Mouse (Mus musculus) lung, embryonic 15.5 days (tissue): ENCODE measurements around the gene Zfp472. TPM values are rescaled to one million over a fixed set of nuclear protein-coding genes. Genes with fewer than 3 reads are reported as not detected.

ENCODE experiments used
- ATAC-seq: fragments of 200-750 bp; cut with Nextera tagmentation; 2 replicates; pipeline ENCODE4 v1.8.0; 2017; ENCODE audit warnings: moderate number of reproducible peaks, borderline replicate concordance; ENCODE audit not compliant: low FRiP score, low TSS enrichment; ENCODE audit errors: extremely low read depth
- H3K27ac ChIP-seq: fragments of 300-500 bp; sonication (generic); 2 replicates; pipeline ENCODE4 v1.5.1; 2015; ENCODE audit warnings: moderate library complexity, mild to moderate bottlenecking, inconsistent platforms
- H3K27me3 ChIP-seq: fragments of 300-500 bp; sonication (generic); 2 replicates; pipeline ENCODE4 v1.6.1; 2015; ENCODE audit warnings: inconsistent platforms
- H3K36me3 ChIP-seq: fragments of 300-500 bp; sonication (generic); 2 replicates; pipeline ENCODE4 v1.6.1; 2015; ENCODE audit warnings: inconsistent platforms
- H3K4me1 ChIP-seq: fragments of 300-500 bp; sonication (generic); 2 replicates; pipeline ENCODE4 v1.6.1; 2015; ENCODE audit warnings: inconsistent platforms
- H3K4me2 ChIP-seq: fragments of 300-500 bp; sonication (generic); 2 replicates; pipeline ENCODE4 v1.6.1; 2015; ENCODE audit warnings: inconsistent platforms, mild to moderate bottlenecking, moderate library complexity
- H3K4me3 ChIP-seq: fragments of 300-500 bp; sonication (generic); 2 replicates; pipeline ENCODE4 v1.5.1; 2015; ENCODE audit warnings: mild to moderate bottlenecking, inconsistent platforms
- H3K9ac ChIP-seq: fragments of 300-500 bp; sonication (generic); 2 replicates; pipeline ENCODE4 v1.6.1; 2015; ENCODE audit warnings: inconsistent platforms
- H3K9me3 ChIP-seq: fragments of 300-500 bp; sonication (generic); 2 replicates; pipeline ENCODE4 v1.6.1; 2016; ENCODE audit warnings: inconsistent platforms
- WGBS: fragments of 180-500 bp; shearing (Covaris S2); methylation state at CpG from one replicate; pipeline ENCODE4 v1.1.7; 2015; 5-methylcytosine and 5-hydroxymethylcytosine counted together
- polyA plus RNA-seq: library from polyadenylated mRNA; unstranded; fragments of >200 nt; fragmentation: Nextera tagmentation; extraction: Ambion mirVana; gene quantifications from 2 replicates; pipeline ENCODE4 v1.2.1, GENCODE M21; 2015

The Zfp472 gene
- polyA plus RNA-seq, 1 experiment from 2014 or later: 12.6 TPM

GRCm38 (mm10) chr17:32947215-32947914 lies 18.2 kb upstream of the Zfp472 start, which contains the start of gene Cyp4f13:
TSS of gene Cyp4f13 (minus strand) at chr17:32947402.
- Histone ChIP-seq H3K4me2 (peak within 1 kb of the TSS; percentile 90), H3K27me3 (no peaks in the 10 kb centered on the region), H3K4me1 (peaks cover 16% of the 10 kb centered on the region), H3K9ac (peak within 1 kb of the TSS; percentile 70), H3K9me3 (no peaks in the 10 kb centered on the region), H3K4me3 (peak within 1 kb of the TSS; percentile 70), H3K27ac (peak within 1 kb of the TSS; percentile 82), H3K36me3 (no peaks in the 10 kb centered on the region)
- peak; percentile 97 for ATAC-seq
- 11% methylated on average over 12 of the region's 12 CpGs for WGBS

- Histone ChIP-seq H3K4me3 (no peak overlapping the region), H3K4me1 (peaks cover 16% of the 10 kb centered on the region), H3K27ac (no peak overlapping the region), H3K9me3 (no peaks in the 10 kb centered on the region), H3K4me2 (no peak overlapping the region), H3K9ac (no peak overlapping the region), H3K36me3 (no peaks in the 10 kb centered on the region), H3K27me3 (no peaks in the 10 kb centered on the region)
- WGBS: 85% methylated on average over 3 of the region's 3 CpGs
- ATAC-seq: no peak
Observed at GRCm38 (mm10) chr17:32950136-32950535, 15.5 kb upstream of the Zfp472 start.

GRCm38 (mm10) chr17:32951006-32951405 lies 14.6 kb upstream of the Zfp472 start:
- Histone ChIP-seq H3K9ac (no peak overlapping the region), H3K27me3 (no peaks in the 10 kb centered on the region), H3K4me3 (no peak overlapping the region), H3K36me3 (no peaks in the 10 kb centered on the region), H3K4me2 (no peak overlapping the region), H3K4me1 (peaks cover 16% of the 10 kb centered on the region), H3K27ac (no peak overlapping the region), H3K9me3 (no peaks in the 10 kb centered on the region)
- WGBS: 72% methylated on average over 11 of the region's 11 CpGs
- ATAC-seq: no peak

- H3K4me2 ChIP-seq: no peak overlapping the region
- WGBS: 29% methylated on average over 16 of the region's 16 CpGs
- 0 out of 2 replicates have a peak, but pooled peaks have one; percentile 4 for ATAC-seq
Observed at GRCm38 (mm10) chr17:32951441-32951840, 14.2 kb upstream of the Zfp472 start.

GRCm38 (mm10) chr17:32965253-32965622 lies 376 bp upstream of the Zfp472 start:
- 2% methylated on average over 14 of the region's 14 CpGs for WGBS
- Histone ChIP-seq H3K36me3 (no peaks in the 10 kb centered on the region), H3K4me3 (peak overlapping the region; percentile 60), H3K27me3 (no peaks in the 10 kb centered on the region), H3K9ac (peak overlapping the region; percentile 48), H3K4me2 (peak overlapping the region; percentile 79), H3K27ac (peak overlapping the region; percentile 57), H3K4me1 (peaks cover 19% of the 10 kb centered on the region), H3K9me3 (no peaks in the 10 kb centered on the region)
- peak; percentile 60 for ATAC-seq

More at GRCm38 (mm10) chr17:32951441-32951840, 14.2 kb upstream of the Zfp472 start:
- H3K9me3 ChIP-seq: no peaks in the 10 kb centered on the region
- H3K4me1 ChIP-seq: peaks cover 13% of the 10 kb centered on the region
- H3K36me3 ChIP-seq: no peaks in the 10 kb centered on the region
- H3K9ac ChIP-seq: no peak overlapping the region
- no peak overlapping the region for H3K4me3 ChIP-seq
- H3K27ac ChIP-seq: no peak overlapping the region
- no peaks in the 10 kb centered on the region for H3K27me3 ChIP-seq

GRCm38 (mm10) chr17:32981361-32981760 lies 15.7 kb downstream of the Zfp472 start:
- Histone ChIP-seq H3K9ac (no peak overlapping the region), H3K9me3 (no peaks in the 10 kb centered on the region), H3K4me1 (no peaks in the 10 kb centered on the region), H3K27me3 (no peaks in the 10 kb centered on the region), H3K4me2 (no peak overlapping the region), H3K36me3 (peaks cover 35% of the 10 kb centered on the region), H3K27ac (no peak overlapping the region), H3K4me3 (no peak overlapping the region)
- ATAC-seq: no peak
- 68% methylated on average over 4 of the region's 4 CpGs for WGBS

GRCm38 (mm10) chr17:32986301-32986700 lies 20.7 kb downstream of the Zfp472 start:
- H3K36me3 ChIP-seq: no peaks in the 10 kb centered on the region
- H3K4me1 ChIP-seq: no peaks in the 10 kb centered on the region
- no peak overlapping the region for H3K9ac ChIP-seq
- no peak overlapping the region for H3K4me2 ChIP-seq
- ATAC-seq: no peak
- H3K27ac ChIP-seq: no peak overlapping the region
- H3K27me3 ChIP-seq: no peaks in the 10 kb centered on the region
- H3K4me3 ChIP-seq: no peak overlapping the region
- 70% methylated on average over 4 of the region's 4 CpGs for WGBS
- no peaks in the 10 kb centered on the region for H3K9me3 ChIP-seq

GRCm38 (mm10) chr17:32991965-32992698 lies 26.5 kb downstream of the Zfp472 start:
- Histone ChIP-seq H3K4me2 (peak overlapping the region; percentile 72), H3K9ac (peak overlapping the region; percentile 55; the same call in 1 of the 2 replicates), H3K4me3 (peak overlapping the region; percentile 71), H3K27me3 (no peaks in the 10 kb centered on the region), H3K27ac (0 out of 2 replicates have a peak overlapping the region, but pooled peaks have one; percentile 45), H3K9me3 (no peaks in the 10 kb centered on the region), H3K4me1 (peaks cover 16% of the 10 kb centered on the region), H3K36me3 (peaks cover 12% of the 10 kb centered on the region)
- 62% methylated on average over 12 of the region's 12 CpGs for WGBS
- ATAC-seq: no peak

- H3K4me1 ChIP-seq: peaks cover 16% of the 10 kb centered on the region
Observed at GRCm38 (mm10) chr17:32992699-32993474, 27.3 kb downstream of the Zfp472 start, which contains the start of gene Zfp952. TSS of gene Zfp952 (plus strand) at chr17:32993129.

GRCm38 (mm10) chr17:32998492-32998891 lies 32.9 kb downstream of the Zfp472 start:
- Histone ChIP-seq H3K4me1 (peaks cover 10% of the 10 kb centered on the region), H3K4me2 (no peak overlapping the region), H3K9me3 (0 out of 2 replicates have a peak, but pooled peaks cover 7% of the 10 kb centered on the region), H3K9ac (no peak overlapping the region), H3K4me3 (no peak overlapping the region), H3K27ac (no peak overlapping the region), H3K36me3 (peaks cover 39% of the 10 kb centered on the region), H3K27me3 (no peaks in the 10 kb centered on the region)
- 88% methylated on average over 2 of the region's 2 CpGs for WGBS
- no peak for ATAC-seq

More at GRCm38 (mm10) chr17:32992699-32993474, 27.3 kb downstream of the Zfp472 start, which contains the start of gene Zfp952:
- peaks cover 12% of the 10 kb centered on the region for H3K36me3 ChIP-seq
- WGBS: 1% methylated on average over 21 of the region's 21 CpGs
- H3K4me2 ChIP-seq: peak within 1 kb of the TSS; percentile 72
- peak within 1 kb of the TSS; percentile 71 for H3K4me3 ChIP-seq
- peak within 1 kb of the TSS; percentile 45; the same call in 1 of the 2 replicates for H3K27ac ChIP-seq
- H3K27me3 ChIP-seq: no peaks in the 10 kb centered on the region
- no peaks in the 10 kb centered on the region for H3K9me3 ChIP-seq
- ATAC-seq: peak; percentile 93
- H3K9ac ChIP-seq: peak within 1 kb of the TSS; percentile 55

GRCm38 (mm10) chr17:33008337-33008736 lies 42.7 kb downstream of the Zfp472 start:
- 43% methylated on average over 9 of the region's 9 CpGs for WGBS
- Histone ChIP-seq H3K9ac (no peak overlapping the region), H3K4me2 (no peak overlapping the region), H3K27ac (no peak overlapping the region), H3K27me3 (no peaks in the 10 kb centered on the region), H3K36me3 (peaks cover 24% of the 10 kb centered on the region), H3K4me1 (no peaks in the 10 kb centered on the region), H3K9me3 (no peaks in the 10 kb centered on the region), H3K4me3 (no peak overlapping the region)
- ATAC-seq: no peak
